Mouse (Mus musculus) E14TG2a.4 (cell line): ENCODE measurements around the gene R3hdml.
A peak's percentile ranks its signal among the peaks of the same experiment; 100 is the strongest.

ENCODE experiments used
- CTCF ChIP-seq: conservative IDR thresholded peaks from 2 replicates; pipeline ENCODE4 v1.5.1; 2014; ENCODE audit warnings: low read length
- NANOG ChIP-seq: IDR thresholded peaks from 2 replicates; pipeline ENCODE4 v1.6.1; 2014; ENCODE audit warnings: borderline replicate concordance, low read length, mixed read lengths
- POU5F1 ChIP-seq: IDR thresholded peaks from 2 replicates; pipeline ENCODE4 v1.6.1; 2014; ENCODE audit warnings: low read length, borderline replicate concordance

GRCm38 (mm10) chr2:163480191-163480825, 11.8 kb upstream of the R3hdml start:
- TF ChIP-seq CTCF (peak; percentile 79), NANOG (no peak), POU5F1 (no peak)
